Mouse (Mus musculus) lung, embryonic 15.5 days (tissue): ENCODE results near the gene Taar9. TPM values are rescaled to one million over a fixed set of nuclear protein-coding genes. Genes with fewer than 3 reads are reported as not detected.

Source experiments
- ATAC-seq: fragments of 200-750 bp; cut with Nextera tagmentation; 2 replicates; pipeline ENCODE4 v1.8.0; 2017; ENCODE audit warnings: moderate number of reproducible peaks, borderline replicate concordance; ENCODE audit not compliant: low FRiP score, low TSS enrichment; ENCODE audit errors: extremely low read depth
- H3K27ac ChIP-seq: fragments of 300-500 bp; sonication (generic); 2 replicates; pipeline ENCODE4 v1.5.1; 2015; ENCODE audit warnings: moderate library complexity, mild to moderate bottlenecking, inconsistent platforms
- H3K27me3 ChIP-seq: fragments of 300-500 bp; sonication (generic); 2 replicates; pipeline ENCODE4 v1.6.1; 2015; ENCODE audit warnings: inconsistent platforms
- H3K36me3 ChIP-seq: fragments of 300-500 bp; sonication (generic); 2 replicates; pipeline ENCODE4 v1.6.1; 2015; ENCODE audit warnings: inconsistent platforms
- H3K4me1 ChIP-seq: fragments of 300-500 bp; sonication (generic); 2 replicates; pipeline ENCODE4 v1.6.1; 2015; ENCODE audit warnings: inconsistent platforms
- H3K4me2 ChIP-seq: fragments of 300-500 bp; sonication (generic); 2 replicates; pipeline ENCODE4 v1.6.1; 2015; ENCODE audit warnings: inconsistent platforms, mild to moderate bottlenecking, moderate library complexity
- H3K4me3 ChIP-seq: fragments of 300-500 bp; sonication (generic); 2 replicates; pipeline ENCODE4 v1.5.1; 2015; ENCODE audit warnings: mild to moderate bottlenecking, inconsistent platforms
- H3K9ac ChIP-seq: fragments of 300-500 bp; sonication (generic); 2 replicates; pipeline ENCODE4 v1.6.1; 2015; ENCODE audit warnings: inconsistent platforms
- H3K9me3 ChIP-seq: fragments of 300-500 bp; sonication (generic); 2 replicates; pipeline ENCODE4 v1.6.1; 2016; ENCODE audit warnings: inconsistent platforms
- WGBS: fragments of 180-500 bp; shearing (Covaris S2); methylation state at CpG from one replicate; pipeline ENCODE4 v1.1.7; 2015; 5-methylcytosine and 5-hydroxymethylcytosine counted together
- polyA plus RNA-seq: library from polyadenylated mRNA; unstranded; fragments of >200 nt; fragmentation: Nextera tagmentation; extraction: Ambion mirVana; gene quantifications from 2 replicates; pipeline ENCODE4 v1.2.1, GENCODE M21; 2015

Gene Taar9
- polyA plus RNA-seq, 1 experiment from 2014 or later: not detected

DNA sequence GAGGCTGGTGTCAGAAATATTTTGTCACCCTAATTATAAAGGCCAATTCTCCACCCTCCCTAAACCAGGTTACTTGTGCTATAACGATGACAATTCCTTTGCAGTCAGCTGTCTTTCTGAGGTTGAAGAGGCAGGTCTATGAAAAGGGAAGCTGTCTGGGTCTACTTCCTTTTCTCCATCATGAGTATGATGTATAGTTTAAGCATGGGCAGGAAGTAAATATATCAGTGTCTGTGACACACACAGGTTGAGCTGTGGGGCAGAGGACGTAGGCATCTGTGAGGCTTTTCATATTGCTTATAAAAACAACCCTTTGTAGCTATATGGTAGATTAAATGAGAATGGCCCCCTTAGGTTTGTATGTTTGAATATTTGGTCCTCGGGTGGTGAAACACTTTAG lies 50.3 kb downstream of the Taar9 start:
- Histone ChIP-seq H3K4me3 (no peak overlapping the region), H3K9me3 (no peaks in the 10 kb centered on the region), H3K9ac (no peak overlapping the region), H3K4me2 (no peak overlapping the region), H3K36me3 (no peaks in the 10 kb centered on the region), H3K4me1 (no peaks in the 10 kb centered on the region), H3K27me3 (no peaks in the 10 kb centered on the region), H3K27ac (no peak overlapping the region)
- no peak for ATAC-seq
- 71% methylated on average over 3 of the region's 3 CpGs for WGBS

Other genes starting within 250 kb of the Taar9 start
- 2.3 and 2.7 TPM in 2 replicates for gene Vnn1, start 214.8 kb downstream of the Taar9 start, polyA plus RNA-seq
- gene Taar1, start 189.2 kb downstream of the Taar9 start, polyA plus RNA-seq: not detected in 2 replicates
- not detected in 2 replicates for gene Taar2, start 171.0 kb downstream of the Taar9 start, polyA plus RNA-seq
- not detected in 2 replicates for gene Taar3, start 160.0 kb downstream of the Taar9 start, polyA plus RNA-seq
- gene Taar4, start 149.0 kb downstream of the Taar9 start, polyA plus RNA-seq: not detected in 2 replicates
- gene Taar5, start 138.8 kb downstream of the Taar9 start, polyA plus RNA-seq: not detected in 2 replicates
- not detected in 2 replicates for gene Taar6, start 123.9 kb downstream of the Taar9 start, polyA plus RNA-seq
- gene Taar7a, start 116.1 kb downstream of the Taar9 start, polyA plus RNA-seq: not detected in 2 replicates
- not detected in 2 replicates for gene Taar7b, start 109.6 kb downstream of the Taar9 start, polyA plus RNA-seq
- not detected in 2 replicates for gene Taar7d, start 82.3 kb downstream of the Taar9 start, polyA plus RNA-seq
- not detected in 2 replicates for gene Taar7e, start 71.9 kb downstream of the Taar9 start, polyA plus RNA-seq
- gene Taar7f, start 60.0 kb downstream of the Taar9 start, polyA plus RNA-seq: not detected in 2 replicates
- gene Taar8a, start 33.0 kb downstream of the Taar9 start, polyA plus RNA-seq: not detected in 2 replicates
- not detected in 2 replicates for gene Taar8b, start 17.2 kb downstream of the Taar9 start, polyA plus RNA-seq
- not detected in 2 replicates for gene Taar8c, start 7.6 kb downstream of the Taar9 start, polyA plus RNA-seq
- 77.3 and 87.4 TPM in 2 replicates for gene Stx7, start 39.8 kb upstream of the Taar9 start, polyA plus RNA-seq
- 6.6 and 6.7 TPM in 2 replicates for gene Moxd1, start 114.0 kb upstream of the Taar9 start, polyA plus RNA-seq